Mouse (Mus musculus): Measurements from ENCODE around the gene Cfap221. TPM values are rescaled to one million over a fixed set of nuclear protein-coding genes. Genes with fewer than 3 reads are reported as not detected.

Gene Cfap221
- polyA plus RNA-seq, 1 experiment from 2014 or later = 1.0 TPM

- ChIA-PET POLR2A (no interaction called here), CTCF (interaction anchor here (1.0 to 1.9 kb wide), 5 partner anchors 11 to 121 kb away, joined by 3 to 5 read pairs (median 4); no protein-coding TSS in a partner anchor)
- DNase-seq (ENCODE audit: low read depth, low spot score) (peak; percentile 65), ATAC-seq (peak; percentile 29)
- in situ Hi-C loops (cut with MboI; ENCODE audit: low pct_unique_long_range_greater_than_20kb) = loop anchor here (5.0 kb wide), 1 partner anchor 120 kb away; no protein-coding TSS in a partner anchor
- no peak for TF ChIP-seq CTCF (IDR thresholded peaks at IDR 0.05)
- H3K27me3 ChIP-seq = no peaks in the 10 kb centered on the region
These were observed 30.7 kb upstream of the Cfap221 start for GRCm38 (mm10) chr1:120027693-120028092.

GRCm38 (mm10) chr1:120025050-120025439, 28.0 kb upstream of the Cfap221 start:
- ChIA-PET POLR2A (interaction anchor here (1.8 kb wide), 1 partner anchor 12 kb away, joined by 5 read pairs; no protein-coding TSS in a partner anchor), CTCF (interaction anchor here (1.6 kb wide), 1 partner anchor 73 kb away, joined by 3 read pairs; no protein-coding TSS in a partner anchor)
- DNase-seq (ENCODE audit: low read depth, low spot score) = no peak
- no peaks in the 10 kb centered on the region for H3K27me3 ChIP-seq
- in situ Hi-C loops (cut with MboI; ENCODE audit: low pct_unique_long_range_greater_than_20kb) = loop anchor here (5.0 kb wide), 1 partner anchor 122 kb away; no protein-coding TSS in a partner anchor
- TF ChIP-seq CTCF (IDR thresholded peaks at IDR 0.05) = no peak
- ATAC-seq = peak; percentile 29

DNA sequence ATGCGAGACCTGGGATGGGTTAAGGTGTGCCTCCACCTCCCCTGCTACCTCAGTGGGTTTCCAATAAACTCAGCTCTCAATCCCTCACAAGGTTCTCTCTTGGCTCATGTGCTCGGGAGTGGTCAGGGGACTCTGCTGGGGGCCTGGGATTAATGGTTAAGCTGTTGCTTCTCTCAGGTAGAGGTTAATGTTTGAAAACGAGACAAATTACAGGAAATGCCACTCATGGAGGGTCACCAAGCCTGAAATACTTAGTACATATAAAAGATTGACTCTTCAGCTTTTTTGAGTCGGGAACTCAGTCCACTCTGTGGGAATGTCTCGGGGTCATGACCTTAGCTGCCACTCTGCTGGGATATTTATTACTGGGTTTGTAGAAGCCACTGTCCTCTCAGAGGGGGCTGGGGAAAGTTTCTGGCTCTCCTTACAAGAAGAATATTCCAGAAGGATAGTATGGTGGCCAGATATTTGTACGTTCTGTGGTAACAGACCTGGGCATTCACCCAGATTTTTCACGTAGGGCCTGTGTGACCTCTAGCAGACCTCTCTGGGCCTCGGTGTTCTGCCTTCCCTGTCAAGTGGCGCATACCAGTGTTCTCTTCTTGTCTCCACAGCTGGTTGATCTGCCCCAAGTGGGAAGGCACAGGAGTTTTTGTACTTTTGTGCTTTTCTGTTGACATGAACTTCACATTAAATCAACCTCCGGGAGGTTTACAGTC, 27.5 kb upstream of the Cfap221 start:
- ATAC-seq = peak; percentile 29
- in situ Hi-C loops (cut with MboI; ENCODE audit: low pct_unique_long_range_greater_than_20kb) = loop anchor here (5.0 kb wide), 1 partner anchor 123 kb away; no protein-coding TSS in a partner anchor
- no peaks in the 10 kb centered on the region for H3K27me3 ChIP-seq
- POLR2A ChIA-PET = interaction anchor here (1.8 kb wide), 1 partner anchor 11 kb away, joined by 5 read pairs; no protein-coding TSS in a partner anchor
- no peak for TF ChIP-seq CTCF (IDR thresholded peaks at IDR 0.05)
- DNase-seq (ENCODE audit: low read depth, low spot score) = peak; percentile 57
- CTCF ChIA-PET = interaction anchor here (1.3 to 1.6 kb wide), 3 partner anchors 8 to 73 kb away, joined by 3 to 5 read pairs (median 3); no protein-coding TSS in a partner anchor

DNA sequence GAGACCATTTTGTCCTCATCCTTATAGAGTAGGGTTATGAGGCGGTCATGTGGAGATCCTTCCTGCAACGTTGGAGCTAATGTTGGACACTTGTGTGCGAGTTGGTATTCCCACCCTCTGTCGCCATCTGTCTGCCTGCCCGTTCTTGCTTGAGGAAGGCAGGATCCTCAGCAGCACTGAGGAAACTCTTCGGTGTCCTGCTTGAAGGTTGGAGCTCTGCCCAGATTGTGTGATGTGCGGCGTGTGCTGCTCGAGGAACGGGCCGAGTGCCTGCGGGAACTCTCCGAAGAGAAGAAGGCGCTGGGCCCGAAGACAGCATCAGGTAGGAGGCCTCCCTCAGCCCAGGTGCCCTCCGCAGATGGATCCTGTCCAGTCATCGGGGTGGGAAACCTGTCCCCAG, 24.9 kb upstream of the Cfap221 start:
- no peaks in the 10 kb centered on the region for H3K27me3 ChIP-seq
- no peak for ATAC-seq
- in situ Hi-C loops (cut with MboI; ENCODE audit: low pct_unique_long_range_greater_than_20kb) = no loop called here
- CTCF ChIA-PET = interaction anchor here (1.3 to 2.2 kb wide), 2 partner anchors 9 to 80 kb away, joined by 4 to 5 read pairs; no protein-coding TSS in a partner anchor
- no peak for DNase-seq (ENCODE audit: low read depth, low spot score)
- TF ChIP-seq CTCF (IDR thresholded peaks at IDR 0.05) = no peak
- POLR2A ChIA-PET = no interaction called here

DNA sequence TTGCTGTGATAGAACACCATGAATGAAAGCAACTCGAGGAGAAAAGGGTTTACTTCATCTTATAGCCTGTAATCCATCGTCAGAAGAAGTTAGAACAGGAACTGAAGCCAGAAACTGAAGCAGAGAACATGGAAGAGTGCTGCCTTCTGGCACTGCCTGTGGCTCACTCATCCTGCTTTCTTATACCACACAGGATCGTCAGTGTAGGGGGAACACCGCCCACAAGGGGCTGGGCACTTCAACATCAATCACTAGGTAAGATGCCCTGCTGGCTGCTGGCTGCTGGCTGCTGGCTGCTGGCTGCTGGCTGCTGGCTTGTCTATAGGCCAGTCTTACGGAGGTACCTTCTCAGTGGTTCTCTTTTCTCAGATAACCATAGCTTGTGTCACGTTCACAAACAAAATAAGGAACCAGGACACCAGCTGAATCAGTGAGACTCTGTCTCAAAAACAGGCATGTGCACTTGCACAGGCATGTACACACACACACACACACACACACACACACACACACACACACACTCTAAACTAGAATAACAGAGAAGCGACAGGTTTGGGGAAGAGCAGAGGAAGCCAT, 23.4 kb upstream of the Cfap221 start:
- POLR2A ChIA-PET = interaction anchor here (0.7 kb wide), 1 partner anchor 130 kb away, joined by 3 read pairs; no protein-coding TSS in a partner anchor
- CTCF ChIA-PET = no interaction called here

DNA sequence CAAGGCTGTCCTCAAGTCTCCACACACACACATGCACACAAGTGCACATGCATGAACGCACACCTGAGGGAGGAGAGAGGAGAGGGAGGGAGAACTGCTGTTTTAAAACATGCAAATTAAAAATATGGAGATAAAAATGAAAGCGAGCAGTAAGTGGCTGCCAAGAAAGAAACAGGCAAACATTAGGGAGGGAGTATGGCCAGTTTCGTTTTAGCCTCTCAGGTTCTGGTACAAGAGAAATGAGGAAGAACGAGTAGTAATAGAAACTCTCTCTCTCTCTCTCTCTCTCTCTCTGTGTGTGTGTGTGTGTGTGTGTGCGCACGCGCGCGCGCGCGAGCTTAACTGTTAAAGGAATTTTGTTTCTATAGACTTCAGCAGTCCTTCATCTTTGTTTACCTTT, 22.4 kb upstream of the Cfap221 start:
- ChIA-PET CTCF (no interaction called here), POLR2A (interaction anchor here (0.6 kb wide), 1 partner anchor 897 kb away, joined by 3 read pairs; no protein-coding TSS in a partner anchor)
- in situ Hi-C loops (cut with MboI; ENCODE audit: low pct_unique_long_range_greater_than_20kb) = loop anchor here (10.0 kb wide), 1 partner anchor 465 kb away; no protein-coding TSS in a partner anchor
- ATAC-seq = no peak
- no peak for DNase-seq (ENCODE audit: low read depth, low spot score)
- H3K27me3 ChIP-seq = no peaks in the 10 kb centered on the region
- TF ChIP-seq CTCF (IDR thresholded peaks at IDR 0.05) = no peak

More for the DNA sequence above, 23.4 kb upstream of the Cfap221 start:
- in situ Hi-C loops (cut with MboI; ENCODE audit: low pct_unique_long_range_greater_than_20kb) = no loop called here
- ATAC-seq = no peak
- no peak for DNase-seq (ENCODE audit: low read depth, low spot score)
- TF ChIP-seq CTCF (IDR thresholded peaks at IDR 0.05) = no peak
- no peaks in the 10 kb centered on the region for H3K27me3 ChIP-seq

GRCm38 (mm10) chr1:120018900-120019299, 21.9 kb upstream of the Cfap221 start:
- ATAC-seq = no peak
- in situ Hi-C loops (cut with MboI; ENCODE audit: low pct_unique_long_range_greater_than_20kb) = loop anchor here (10.0 kb wide), 1 partner anchor 464 kb away; no protein-coding TSS in a partner anchor

GRCm38 (mm10) chr1:120016240-120016639, 19.2 kb upstream of the Cfap221 start:
- H3K27me3 ChIP-seq = no peaks in the 10 kb centered on the region
- ChIA-PET POLR2A (no interaction called here), CTCF (interaction anchor here (1.1 to 1.3 kb wide), 2 partner anchors 11 to 72 kb away, joined by 3 to 4 read pairs; no protein-coding TSS in a partner anchor)
- in situ Hi-C loops (cut with MboI; ENCODE audit: low pct_unique_long_range_greater_than_20kb) = loop anchor here (10.0 kb wide), 1 partner anchor 461 kb away; no protein-coding TSS in a partner anchor
- ATAC-seq (no peak), DNase-seq (ENCODE audit: low read depth, low spot score) (no peak)
- TF ChIP-seq CTCF (IDR thresholded peaks at IDR 0.05) = peak; percentile 75

More at GRCm38 (mm10) chr1:120018900-120019299, 21.9 kb upstream of the Cfap221 start:
- no peak for TF ChIP-seq CTCF (IDR thresholded peaks at IDR 0.05)
- DNase-seq (ENCODE audit: low read depth, low spot score) = no peak
- no peaks in the 10 kb centered on the region for H3K27me3 ChIP-seq
- ChIA-PET CTCF (no interaction called here), POLR2A (no interaction called here)

- H3K27me3 ChIP-seq = no peaks in the 10 kb centered on the region
- no peak for ATAC-seq
- TF ChIP-seq CTCF (IDR thresholded peaks at IDR 0.05) = peak; percentile 92
- ChIA-PET CTCF (interaction anchor here (0.8 to 2.7 kb wide), 17 partner anchors 9 to 555 kb away, joined by 3 to 14 read pairs (median 5); partner anchors contain the start of genes Cfap221 and Tmem177), POLR2A (interaction anchor here (0.5 to 1.7 kb wide), 2 partner anchors 11 to 202 kb away, joined by 3 to 5 read pairs; no protein-coding TSS in a partner anchor)
- DNase-seq (ENCODE audit: low read depth, low spot score) = no peak
- in situ Hi-C loops (cut with MboI; ENCODE audit: low pct_unique_long_range_greater_than_20kb) = loop anchor here (5.0 to 10.0 kb wide), 3 partner anchors 96 to 458 kb away; no protein-coding TSS in a partner anchor
These were observed 16.1 kb upstream of the Cfap221 start for GRCm38 (mm10) chr1:120013111-120013510.

GRCm38 (mm10) chr1:120012638-120013037, 15.6 kb upstream of the Cfap221 start:
- in situ Hi-C loops (cut with MboI; ENCODE audit: low pct_unique_long_range_greater_than_20kb) = loop anchor here (5.0 to 10.0 kb wide), 3 partner anchors 95 to 458 kb away; no protein-coding TSS in a partner anchor
- POLR2A ChIA-PET = interaction anchor here (0.5 to 1.7 kb wide), 2 partner anchors 11 to 202 kb away, joined by 3 to 5 read pairs; no protein-coding TSS in a partner anchor
- no peaks in the 10 kb centered on the region for H3K27me3 ChIP-seq
- no peak for TF ChIP-seq CTCF (IDR thresholded peaks at IDR 0.05)
- CTCF ChIA-PET = interaction anchor here (0.8 to 2.7 kb wide), 15 partner anchors 9 to 554 kb away, joined by 3 to 14 read pairs (median 5); partner anchors contain the start of gene Cfap221
- DNase-seq (ENCODE audit: low read depth, low spot score) = no peak
- no peak for ATAC-seq
